Mouse (Mus musculus) left cerebral cortex, postnatal 4 days (tissue): ENCODE results near the gene Phldb3. TPM values are rescaled to one million over a fixed set of nuclear protein-coding genes. Genes with fewer than 3 reads are reported as not detected.
"Not testable (repeated sequence)": the region's sequence is repeated elsewhere in the genome, so short reads cannot be mapped to it uniquely, and the experiment has no call there.

Experiments
- DNase-seq: peaks from one replicate; pipeline ENCODE4 v3.0.0-alpha.2; 2022
- intact Hi-C: fragments of 180-260 bp; cut with DNase I; formaldehyde crosslinking; loops from one replicate; pipeline ENCODE4 v1.15.1; 2025
- total RNA-seq, 2 experiments: library from RNA; stranded (reverse); gene quantifications; 2 replicates each; pipeline ENCODE4 v1.2.3; 2021

Gene Phldb3
- total RNA-seq, 2 experiments from 2014 or later = 0.48 to 0.72 TPM

DNA sequence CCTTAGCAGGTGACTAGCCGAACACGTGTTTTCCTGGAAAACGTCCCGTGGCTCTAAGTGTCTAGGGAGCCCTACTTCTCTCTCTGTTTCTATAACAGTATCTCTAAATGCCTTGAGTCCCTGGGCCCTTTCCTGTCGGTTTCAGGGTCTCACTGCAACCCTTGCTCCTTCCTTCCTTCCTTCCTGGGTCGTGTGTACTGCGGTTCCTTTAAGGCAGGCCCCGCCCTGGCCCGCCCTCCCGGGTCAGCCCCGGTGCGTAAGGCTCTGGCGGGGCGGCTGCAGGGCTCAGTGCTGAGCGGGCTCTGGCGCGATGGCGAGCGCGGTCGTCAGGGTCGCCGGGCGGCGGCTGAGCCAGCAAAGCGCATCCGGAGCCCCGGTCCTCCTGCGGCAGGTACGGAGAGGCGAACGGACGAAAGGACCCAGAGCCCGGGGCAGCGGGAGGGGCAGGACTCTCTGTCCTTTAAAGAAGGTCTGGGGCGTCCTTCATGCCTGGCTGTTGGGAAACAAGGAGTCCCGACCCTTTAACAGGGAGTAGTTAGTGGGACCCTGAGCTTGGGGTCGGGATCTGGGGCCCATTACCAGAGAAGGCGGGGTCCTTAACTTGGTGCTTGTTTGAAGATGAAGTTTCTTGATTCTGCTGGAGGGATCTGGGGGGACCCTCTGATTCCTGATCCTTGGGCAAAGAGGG is 16.8 kb upstream of the Phldb3 start:
- DNase-seq = peak; percentile 69
- intact Hi-C loops = no loop called here

DNA sequence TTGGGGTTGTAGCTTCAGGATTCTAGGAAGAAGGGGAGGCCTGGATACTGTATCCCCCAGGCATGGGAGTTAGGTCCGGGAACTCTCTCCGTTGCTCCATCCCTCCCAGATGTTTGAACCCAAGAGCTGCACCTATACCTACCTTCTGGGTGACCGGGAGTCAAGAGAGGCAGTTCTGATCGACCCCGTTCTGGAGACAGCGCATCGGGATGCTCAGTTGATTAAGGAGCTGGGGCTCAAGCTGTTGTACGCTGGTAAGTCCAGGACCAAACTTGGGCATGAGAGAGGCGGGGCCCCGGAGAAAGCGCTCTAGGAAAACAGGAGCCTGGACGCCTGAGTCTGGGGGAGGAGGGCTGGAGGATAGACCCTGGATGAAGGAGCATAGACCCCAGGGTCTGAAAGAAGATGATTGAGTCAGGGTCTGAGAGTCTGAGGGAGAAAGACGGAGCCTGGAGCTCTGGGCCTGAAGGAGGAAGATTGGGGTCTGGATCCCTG is 16.2 kb upstream of the Phldb3 start:
- DNase-seq = no peak
- intact Hi-C loops = no loop called here

DNA sequence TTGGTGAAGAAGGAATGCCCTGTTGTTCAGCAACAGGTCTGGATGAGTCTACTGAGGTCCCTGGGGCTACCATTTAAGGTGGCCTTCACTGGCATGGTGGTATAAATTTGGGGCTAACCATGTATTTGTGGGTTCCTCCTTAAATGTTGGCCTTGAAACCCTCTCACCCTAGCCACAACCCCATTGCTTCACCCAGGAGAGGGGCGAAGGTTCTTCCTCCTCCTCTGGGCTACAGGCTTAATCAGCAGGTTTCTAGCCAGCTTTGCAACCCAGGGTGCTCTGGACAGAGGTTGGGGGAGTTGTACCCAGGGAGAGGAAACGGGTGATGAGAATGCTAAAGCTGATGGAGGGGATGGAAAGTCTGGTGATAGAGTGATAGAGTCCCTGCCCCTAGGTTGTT is 15.1 kb upstream of the Phldb3 start:
- no peak for DNase-seq
- intact Hi-C loops = no loop called here

DNA sequence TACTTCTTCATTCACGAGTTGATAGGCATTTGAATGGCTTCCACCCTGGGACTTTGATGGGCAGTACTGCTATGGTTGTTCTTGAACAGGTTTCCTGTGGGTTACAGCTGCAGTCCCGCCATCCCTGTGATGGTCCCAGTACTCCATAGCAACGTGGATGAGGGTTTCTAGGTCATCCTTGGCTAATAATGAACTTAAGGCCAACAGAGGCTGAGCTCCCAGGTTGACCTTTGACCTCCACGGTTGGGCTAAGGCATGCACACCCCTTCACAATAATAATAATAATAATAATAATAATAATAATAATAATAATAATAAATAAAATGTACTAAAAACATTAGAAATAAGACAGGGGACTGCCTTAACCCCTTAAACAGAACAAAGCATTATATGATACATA is 12.4 kb upstream of the Phldb3 start:
- DNase-seq = no peak
- intact Hi-C loops = no loop called here

DNA sequence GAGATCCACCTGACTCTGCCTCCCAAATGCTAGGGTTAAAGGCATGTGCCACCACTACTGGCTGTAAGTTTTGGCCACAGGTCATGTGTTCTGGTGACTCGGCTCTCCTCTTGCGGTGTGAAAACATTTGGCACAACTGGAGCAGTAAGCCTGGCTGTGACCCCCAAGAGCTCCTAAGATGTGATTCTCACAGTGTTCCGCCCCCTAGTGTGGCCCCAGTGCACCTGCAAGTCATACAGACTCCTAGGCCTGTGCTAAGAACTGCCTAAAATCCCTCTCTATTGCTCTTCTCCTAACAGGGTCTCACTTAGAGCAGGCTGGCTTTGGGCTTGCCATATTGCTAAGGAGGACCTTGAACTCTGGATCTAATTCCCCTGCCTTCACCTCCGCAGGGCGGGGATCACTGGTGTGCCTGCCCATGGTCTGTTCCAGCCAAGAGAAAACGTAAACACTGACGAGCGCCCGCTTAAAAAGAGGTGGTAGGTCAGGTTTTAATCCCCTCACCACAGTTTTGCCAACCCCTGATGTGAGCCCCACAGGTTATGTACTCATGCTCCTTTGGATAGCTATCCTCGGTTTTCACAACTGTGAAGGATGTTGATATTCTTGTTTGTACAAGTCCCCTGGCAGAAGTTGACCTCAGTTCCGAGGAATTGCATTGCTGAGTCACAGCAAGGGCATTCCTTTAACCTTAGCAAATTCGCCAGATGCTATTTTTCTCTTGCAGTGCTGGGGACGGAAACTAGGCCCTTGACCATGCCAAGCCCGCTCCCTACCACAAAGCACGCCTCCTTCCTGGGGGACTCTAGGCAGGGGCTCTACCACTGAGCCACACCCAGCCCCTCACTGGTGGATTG is 11.1 kb upstream of the Phldb3 start:
- no peak for DNase-seq
- intact Hi-C loops = loop anchor here (5.0 kb wide), 2 partner anchors 43 to 63 kb away; no protein-coding TSS in a partner anchor

DNA sequence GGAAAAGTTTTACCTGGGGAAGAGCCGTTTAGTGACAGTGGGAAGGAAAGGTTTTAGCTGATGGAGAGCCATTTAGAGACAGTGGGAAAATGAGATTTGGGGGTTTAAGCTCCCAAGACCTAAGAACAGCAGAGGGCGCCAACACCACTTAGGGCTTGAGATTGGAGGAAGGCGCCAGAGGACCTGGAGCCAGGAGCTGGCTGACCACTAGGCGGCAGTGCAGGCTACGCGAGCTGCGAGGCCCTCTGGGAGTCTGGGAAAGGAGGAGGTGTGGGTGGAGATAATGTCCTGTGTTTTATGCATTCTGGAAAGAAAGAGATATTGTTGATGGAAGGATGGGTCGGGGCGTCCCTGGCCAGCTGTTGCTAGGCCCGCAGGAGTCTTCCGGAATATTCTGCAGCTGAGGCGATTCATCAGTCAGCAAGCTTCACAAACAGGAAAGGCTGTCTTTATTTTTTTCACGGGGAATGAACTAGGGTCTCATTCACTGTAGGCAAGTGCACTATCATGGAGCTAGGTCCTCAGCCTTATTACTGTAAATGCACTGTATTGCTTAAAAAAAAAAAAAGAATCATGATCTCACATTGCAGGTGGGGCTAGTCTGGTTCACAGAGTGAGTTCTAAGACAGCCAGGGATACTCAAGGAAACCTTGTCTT is 9.5 kb upstream of the Phldb3 start:
- peak; percentile 98 for DNase-seq
- intact Hi-C loops = loop anchor here (5.0 kb wide), 2 partner anchors 41 to 61 kb away; no protein-coding TSS in a partner anchor

DNA sequence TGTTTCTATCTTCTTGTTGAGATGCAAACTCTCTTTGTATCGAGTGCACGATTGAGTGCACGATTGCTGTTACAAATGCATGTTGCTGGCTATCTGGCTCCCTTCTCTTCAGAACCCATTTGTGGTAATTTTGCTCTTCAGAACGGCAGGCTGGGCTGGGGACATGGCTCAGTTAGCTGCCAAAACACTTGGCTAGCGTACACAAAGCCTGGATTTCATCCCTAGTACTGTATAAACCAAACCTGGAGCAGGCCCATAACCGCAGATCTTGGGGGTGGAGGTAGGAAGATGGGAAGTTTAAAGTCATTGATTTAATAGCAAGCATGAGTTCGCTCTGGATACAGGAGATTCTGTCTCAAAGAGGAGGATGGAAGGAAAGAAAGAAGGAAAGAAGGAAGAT is 5.0 kb upstream of the Phldb3 start:
- intact Hi-C loops = no loop called here
- DNase-seq = no peak

DNA sequence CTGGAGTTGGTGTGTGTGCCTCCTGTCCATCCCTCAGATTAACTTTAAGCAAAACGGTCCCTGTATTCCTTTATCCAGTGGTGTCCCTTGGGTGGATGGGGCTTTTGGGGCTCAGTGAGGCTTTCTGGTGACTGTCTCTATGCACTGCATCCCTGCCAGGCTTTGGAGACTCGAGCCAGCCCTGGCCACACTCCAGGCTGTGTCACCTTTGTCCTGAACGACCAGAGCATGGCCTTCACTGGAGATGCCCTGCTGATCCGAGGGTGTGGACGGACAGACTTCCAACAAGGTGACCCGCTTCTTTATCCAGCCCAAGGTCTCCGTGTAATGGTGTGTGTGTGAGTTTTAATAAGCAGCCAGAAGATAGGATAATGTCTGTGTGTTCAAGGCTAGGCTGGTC is 4.5 kb upstream of the Phldb3 start:
- intact Hi-C loops = no loop called here
- no peak for DNase-seq

DNA sequence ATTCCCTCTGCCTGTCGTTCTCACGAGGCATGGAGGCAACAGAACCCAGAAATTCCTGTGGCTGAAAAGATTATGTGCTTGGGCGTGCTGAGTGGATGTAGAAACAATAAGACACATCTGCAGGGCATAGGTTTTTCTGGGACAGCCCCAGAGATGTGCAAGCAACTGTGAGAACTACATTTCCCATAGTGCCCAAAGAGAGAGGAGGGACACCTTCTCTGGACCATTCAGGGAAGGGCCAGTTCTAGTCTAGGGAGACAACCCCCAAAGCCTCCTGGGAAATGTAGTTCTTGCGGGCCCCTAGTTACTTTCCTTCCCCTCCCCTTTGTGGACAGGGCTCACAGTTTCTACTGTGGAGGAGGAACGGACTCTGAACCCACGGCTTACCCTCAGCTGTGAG is 2.5 kb upstream of the Phldb3 start:
- intact Hi-C loops = no loop called here
- DNase-seq = peak; percentile 23

DNA sequence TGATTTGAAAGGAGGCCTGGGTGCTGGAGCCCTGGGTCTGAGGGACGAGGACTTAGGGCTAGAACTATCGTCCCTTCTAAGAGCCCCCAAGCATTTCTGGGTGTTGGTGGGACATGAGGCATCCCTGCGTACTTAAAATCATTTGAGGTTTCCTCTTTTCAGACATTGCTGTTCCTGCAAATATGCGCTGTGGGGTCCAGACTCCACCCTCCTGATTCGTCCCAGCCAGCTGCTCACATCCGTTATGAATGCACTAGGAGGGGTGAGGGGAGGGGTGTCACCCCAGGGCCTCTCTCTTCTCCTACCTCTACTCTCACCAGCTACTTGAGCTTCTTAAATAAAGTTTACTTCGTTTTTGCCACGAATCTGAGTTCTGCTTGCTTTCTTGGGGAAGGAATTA is 2.0 kb upstream of the Phldb3 start:
- intact Hi-C loops = no loop called here
- no peak for DNase-seq

DNA sequence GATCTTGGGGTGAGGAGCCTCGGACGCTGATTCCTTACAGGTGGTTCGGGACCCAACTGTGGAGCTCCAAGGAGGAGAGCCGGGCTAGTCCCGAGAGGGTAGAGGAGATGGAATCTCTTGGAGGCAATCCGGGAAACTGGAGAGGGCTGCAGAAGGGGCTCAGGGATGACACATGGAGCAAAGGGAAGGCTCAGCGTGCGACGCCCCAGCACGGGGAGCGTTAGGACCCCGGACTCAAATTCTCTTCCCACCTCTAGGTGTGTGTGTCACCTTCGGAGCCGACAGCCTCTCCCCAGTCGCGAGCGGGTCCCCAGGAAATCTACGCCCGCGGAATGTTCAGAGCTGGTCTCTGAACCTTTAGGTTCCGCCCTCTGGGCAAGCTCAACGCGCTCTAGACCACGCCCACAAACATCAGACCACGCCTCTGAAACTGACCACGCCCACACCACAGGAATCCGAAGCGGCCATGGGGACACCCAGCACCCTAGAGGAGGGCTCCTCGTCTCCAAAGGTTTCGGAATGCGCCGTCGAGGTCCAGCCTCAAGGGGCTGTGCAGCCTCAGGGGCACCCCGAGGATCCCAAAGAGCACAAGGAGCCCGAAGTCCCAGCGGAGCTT is 424 bp downstream of the Phldb3 start:
- DNase-seq = no peak
- intact Hi-C loops = no loop called here

DNA sequence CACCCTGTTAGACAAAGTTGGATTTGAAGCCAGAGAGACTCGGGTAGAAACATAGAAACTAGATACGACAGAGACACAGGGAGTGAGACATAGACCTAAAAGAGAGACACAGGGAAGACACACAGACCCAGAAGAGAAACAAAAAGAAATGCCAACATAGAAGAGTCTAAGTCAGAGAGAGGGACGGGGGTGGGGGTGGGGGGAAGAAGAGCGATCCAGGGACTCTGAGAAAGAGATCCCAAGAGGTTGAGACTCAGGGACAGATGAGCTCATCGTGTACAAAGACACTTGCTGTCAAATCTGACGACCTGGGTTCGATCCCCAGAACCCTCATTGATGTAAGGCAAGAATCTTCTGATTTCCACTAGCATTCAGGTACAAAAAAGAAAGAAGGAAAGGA is 1.1 kb downstream of the Phldb3 start:
- intact Hi-C loops = no loop called here
- DNase-seq = no peak

DNA sequence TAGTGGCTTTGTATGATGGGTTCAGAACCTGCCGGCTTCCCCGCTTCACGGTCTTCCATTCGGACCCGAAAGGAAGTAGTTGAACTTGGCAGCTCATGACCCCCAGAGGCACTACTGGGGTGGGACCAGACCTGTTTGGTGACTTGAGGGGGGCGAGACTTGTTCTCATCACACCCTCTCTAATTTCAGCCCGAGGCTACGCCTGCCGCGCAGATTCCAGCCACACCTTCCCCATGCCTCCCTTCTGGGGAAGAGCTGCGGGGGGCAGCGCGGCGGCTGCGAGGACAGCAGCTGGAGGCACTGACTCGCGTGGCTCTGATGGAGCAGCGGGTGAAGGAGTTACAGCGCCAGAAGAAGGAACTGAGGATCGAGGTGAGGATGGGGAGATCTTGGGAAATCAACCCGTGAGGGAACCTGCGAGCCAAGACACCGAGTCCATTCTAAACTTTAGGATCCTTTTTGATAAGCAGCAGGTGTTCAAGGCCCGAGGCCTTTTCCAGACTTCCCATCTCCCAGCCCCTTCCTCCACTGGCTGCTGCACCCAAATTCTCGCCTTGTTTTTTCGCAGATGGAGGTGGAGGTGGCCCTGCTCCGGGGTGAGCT is 1.8 kb downstream of the Phldb3 start:
- intact Hi-C loops = no loop called here
- DNase-seq = no peak

DNA sequence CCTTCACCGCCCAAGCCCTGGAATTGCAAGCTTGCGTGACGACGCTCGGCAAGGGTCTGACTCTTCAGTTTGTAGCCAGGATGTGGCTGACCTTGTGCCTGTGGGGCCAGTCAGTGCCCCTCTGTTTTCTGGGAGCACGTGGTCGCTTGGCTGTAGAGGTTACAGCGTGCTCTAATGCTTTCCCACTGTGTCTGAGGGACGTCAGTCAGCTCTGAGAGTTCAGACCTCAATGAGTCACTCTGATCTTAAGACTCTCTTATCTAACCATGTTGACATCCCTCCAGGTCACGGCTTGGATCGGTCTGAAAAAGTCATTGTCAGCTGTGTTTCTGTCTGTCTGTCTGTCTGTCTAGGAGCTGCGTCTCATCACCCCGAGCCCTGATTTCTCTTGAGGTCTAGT is 4.3 kb downstream of the Phldb3 start:
- intact Hi-C loops = no loop called here
- no peak for DNase-seq

DNA sequence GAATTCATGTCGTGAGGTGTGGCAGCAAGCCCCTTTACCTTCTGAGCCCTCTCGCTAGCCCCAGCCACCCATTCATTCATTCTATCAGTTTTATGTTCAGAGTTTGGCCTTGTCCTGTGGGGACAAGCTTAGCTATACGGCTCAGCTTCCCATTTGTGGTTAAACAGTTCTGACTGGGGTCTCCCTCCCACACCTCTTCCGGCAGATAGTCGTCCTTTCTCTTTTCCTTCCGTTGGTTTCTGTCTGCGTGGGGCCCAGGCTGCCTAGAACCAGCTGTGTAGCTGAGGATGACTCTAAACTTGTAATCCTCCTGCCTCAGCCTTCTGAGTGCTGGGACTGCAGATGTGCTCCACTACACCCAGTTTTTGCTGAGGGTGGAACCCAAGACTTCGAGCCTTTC is 7.2 kb downstream of the Phldb3 start:
- no peak for DNase-seq
- intact Hi-C loops = no loop called here

DNA sequence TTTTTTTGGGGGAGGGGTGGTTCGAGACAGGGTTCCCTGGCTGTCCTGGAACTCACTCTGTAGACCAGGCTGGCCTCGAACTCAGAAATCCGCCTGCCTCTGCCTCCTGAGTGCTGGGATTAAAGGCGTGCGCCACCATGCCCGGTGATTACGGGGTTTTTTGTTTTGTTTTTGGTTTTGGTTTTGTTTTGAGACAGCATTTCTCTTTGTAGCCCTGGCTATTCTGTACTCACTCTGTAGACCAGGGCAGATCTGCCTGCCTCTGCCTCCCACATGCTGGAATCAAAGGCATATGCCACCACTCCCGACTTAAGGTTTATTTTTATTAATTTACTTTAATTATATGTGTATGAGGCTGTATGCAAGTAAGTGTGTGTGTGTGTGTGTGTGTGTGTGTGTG is 7.8 kb downstream of the Phldb3 start:
- not testable (repeated sequence) for DNase-seq

DNA sequence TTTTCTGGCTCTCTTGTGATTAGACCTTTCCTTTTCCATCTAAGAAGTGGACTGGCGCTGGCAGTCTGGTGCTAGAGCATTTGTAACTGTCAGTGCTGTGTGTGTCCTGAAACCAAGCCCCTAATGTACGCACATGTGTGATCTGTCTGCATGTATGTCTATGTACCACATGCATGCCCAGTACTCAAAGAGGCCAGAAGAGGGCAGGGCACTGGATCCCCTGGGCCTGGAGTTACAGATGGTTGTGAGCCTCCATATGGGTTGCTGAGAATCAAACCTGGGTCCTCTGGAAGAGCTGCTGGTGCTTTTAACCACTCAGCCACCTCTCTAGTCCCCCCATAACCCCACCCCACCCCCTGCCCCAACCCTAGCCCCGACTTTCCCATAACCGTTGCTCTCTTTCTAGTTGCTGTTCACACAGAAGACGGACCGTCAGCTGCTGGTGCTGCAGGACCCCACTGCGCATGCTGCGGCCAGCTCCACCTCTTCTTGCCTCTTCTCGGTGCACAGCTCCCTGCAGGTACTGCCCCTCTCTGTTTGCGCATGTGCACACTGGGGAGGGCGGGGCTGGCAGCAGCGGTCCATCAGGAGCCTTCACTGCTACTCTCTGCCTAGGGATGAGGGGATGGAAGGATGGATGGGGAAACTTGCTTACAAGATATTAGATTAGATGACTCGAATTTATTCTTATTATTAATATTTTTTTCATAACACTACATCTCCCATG is 9.3 kb downstream of the Phldb3 start:
- no peak for DNase-seq
- intact Hi-C loops = no loop called here

More for the DNA sequence above, 7.8 kb downstream of the Phldb3 start:
- intact Hi-C loops = not testable (repeated sequence)

DNA sequence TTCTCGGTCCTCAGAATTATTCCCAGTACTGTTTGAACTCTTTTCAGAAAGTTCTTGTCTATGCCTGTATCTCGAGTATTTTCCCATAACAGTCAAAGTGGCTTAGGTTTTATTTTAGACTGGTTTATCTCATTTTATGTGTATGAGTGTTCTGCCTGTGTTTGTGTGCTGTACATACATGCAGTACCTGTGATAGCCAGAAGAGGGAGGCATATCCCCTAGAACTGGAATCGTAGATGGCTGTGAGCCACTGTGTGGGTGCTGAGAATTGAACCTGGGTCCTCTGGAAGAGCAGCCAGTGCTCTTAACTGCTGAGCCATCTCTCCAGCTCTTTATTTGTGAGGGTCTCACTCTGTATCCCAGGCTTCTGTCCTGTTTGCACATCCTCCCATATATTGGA is 10.6 kb downstream of the Phldb3 start:
- no peak for DNase-seq
- intact Hi-C loops = no loop called here

DNA sequence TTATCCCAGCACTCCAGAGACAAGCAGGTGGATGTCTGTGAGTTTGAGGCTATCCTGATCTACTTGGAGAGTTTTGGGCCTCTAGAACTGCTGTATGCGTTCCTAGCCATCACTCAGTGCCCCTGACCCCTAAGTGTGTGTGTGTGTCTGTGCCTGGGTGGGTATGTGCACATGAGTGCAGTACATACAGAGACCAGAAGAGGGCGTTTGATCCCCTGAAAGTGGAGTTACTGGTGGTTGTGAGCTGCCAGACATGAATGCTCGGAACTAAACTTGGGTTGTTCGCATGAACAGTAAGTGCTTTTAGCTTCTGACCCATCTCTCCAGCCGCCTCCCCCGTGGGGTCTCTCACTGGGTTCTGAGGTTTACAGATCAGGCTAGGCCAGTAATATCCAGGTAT is 12.4 kb downstream of the Phldb3 start:
- intact Hi-C loops = no loop called here
- DNase-seq = no peak
